Mouse (Mus musculus) hindlimb bud, embryonic 11.5 days (tissue): ENCODE measurements around the gene Sdk2.

Experiments used
- DNase-seq: peaks from one replicate; pipeline ENCODE4 v3.0.0-alpha.2; 2012; ENCODE audit warnings: low read depth, low spot score; ENCODE audit errors: extremely low spot score

Sdk2 gene

GRCm38 (mm10) chr11:114066951-114067762 lies at the start of gene Sdk2:
TSS of gene Sdk2 (minus strand) at chr11:114067046.
- no peak for DNase-seq

- DNase-seq = no peak
Measured at GRCm38 (mm10) chr11:114115077-114115476, 48.2 kb upstream of the Sdk2 start.

- no peak for DNase-seq
Measured at GRCm38 (mm10) chr11:114114674-114115073, 47.8 kb upstream of the Sdk2 start.

DNA sequence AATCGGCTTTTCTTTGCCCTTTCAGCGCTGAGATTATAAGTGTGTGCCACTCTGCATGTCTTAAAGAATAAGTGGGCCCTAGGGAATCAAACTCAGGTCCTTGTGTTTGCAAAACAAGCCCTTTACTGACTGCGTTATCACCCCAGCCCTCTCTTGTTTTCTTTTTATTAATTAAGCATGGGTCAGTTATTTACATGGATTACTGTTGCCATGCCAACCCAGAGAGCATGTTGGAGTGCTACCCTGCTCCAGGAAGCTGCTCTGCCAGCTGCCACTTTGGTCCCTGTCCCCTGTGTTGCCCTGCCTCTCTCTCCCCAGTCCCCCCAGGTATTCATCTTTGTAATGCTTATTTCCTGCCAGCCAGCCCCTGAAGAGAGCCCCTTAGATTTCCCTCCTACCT lies 44.0 kb upstream of the Sdk2 start:
- no peak for DNase-seq

GRCm38 (mm10) chr11:114093636-114094035 lies 26.8 kb upstream of the Sdk2 start:
- DNase-seq = no peak

GRCm38 (mm10) chr11:114093175-114093574 lies 26.3 kb upstream of the Sdk2 start:
- no peak for DNase-seq

DNA sequence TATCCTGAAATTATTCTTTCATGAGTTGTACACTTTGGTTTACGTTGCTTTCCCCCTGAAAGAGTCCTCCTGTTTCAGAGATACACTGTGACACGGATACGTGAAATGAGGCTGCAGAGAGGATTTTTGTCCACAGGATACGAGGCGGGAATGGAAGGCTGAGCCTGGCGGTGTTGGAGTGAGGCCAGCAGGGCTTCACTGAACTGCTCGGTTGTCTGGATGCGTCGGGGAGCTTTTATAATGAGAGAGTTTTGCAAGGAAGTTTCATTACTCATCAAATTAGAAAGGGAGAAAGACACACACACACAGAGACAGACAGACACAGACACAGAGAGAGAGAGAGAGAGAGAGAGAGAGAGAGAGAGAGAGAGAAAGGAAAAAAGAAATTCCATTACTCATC lies 13.8 kb upstream of the Sdk2 start:
- DNase-seq = no peak

- DNase-seq = no peak
Measured at GRCm38 (mm10) chr11:114072644-114073043, 5.8 kb upstream of the Sdk2 start.

- no peak for DNase-seq
Measured at GRCm38 (mm10) chr11:114071998-114072397, 5.2 kb upstream of the Sdk2 start.

- DNase-seq = no peak
Measured at GRCm38 (mm10) chr11:114070881-114071280, 4.0 kb upstream of the Sdk2 start.

- DNase-seq = no peak
Measured at GRCm38 (mm10) chr11:114070131-114070530, 3.3 kb upstream of the Sdk2 start.

GRCm38 (mm10) chr11:114068390-114068789 lies 1.5 kb upstream of the Sdk2 start:
- DNase-seq = no peak

- no peak for DNase-seq
Measured at GRCm38 (mm10) chr11:114066098-114066950, 522 bp downstream of the Sdk2 start.

DNA sequence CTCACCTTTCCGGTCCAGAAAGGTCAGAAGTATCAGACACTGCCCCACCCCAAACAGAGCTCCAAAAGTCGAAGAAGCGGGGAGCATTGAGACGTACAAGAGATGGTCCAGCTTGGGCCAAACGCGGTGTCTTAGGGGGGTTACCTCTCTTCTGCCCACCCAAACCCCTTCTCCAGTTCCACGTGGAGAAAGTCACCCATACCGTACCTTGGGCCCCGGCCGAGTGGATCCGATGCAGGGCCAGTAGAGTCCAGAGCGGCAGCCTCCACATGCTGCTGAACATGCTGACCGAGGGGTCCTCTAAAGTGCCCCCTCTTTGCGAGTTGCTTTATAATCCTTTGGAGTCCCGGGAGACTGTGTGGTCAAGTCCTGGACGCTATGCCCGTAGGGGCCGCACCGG lies 1.2 kb downstream of the Sdk2 start:
- no peak for DNase-seq

GRCm38 (mm10) chr11:114064871-114065388 lies 1.9 kb downstream of the Sdk2 start:
- DNase-seq = no peak

DNA sequence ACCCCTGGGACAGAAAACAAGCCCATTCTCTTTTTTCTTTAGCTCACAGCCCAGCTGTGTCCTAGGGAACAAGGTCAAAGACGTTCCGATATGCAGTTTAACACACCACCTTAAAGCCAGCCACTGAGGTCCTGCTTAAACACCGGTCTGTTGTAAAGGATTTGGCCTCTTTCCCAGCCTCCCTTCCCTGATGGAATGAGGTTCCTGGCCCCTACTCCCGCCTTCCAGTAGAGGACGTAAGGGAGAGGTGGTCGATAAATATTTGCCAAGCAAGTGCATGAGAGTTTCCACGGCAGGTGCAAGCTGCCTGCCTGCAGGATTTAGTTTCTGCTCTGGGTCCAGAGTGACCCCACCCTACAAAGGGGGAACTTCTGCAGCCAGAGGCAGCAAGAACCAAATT lies 4.9 kb downstream of the Sdk2 start:
- DNase-seq = no peak

GRCm38 (mm10) chr11:114061265-114061664 lies 5.6 kb downstream of the Sdk2 start:
- no peak for DNase-seq

- no peak for DNase-seq
Measured at GRCm38 (mm10) chr11:114056351-114056750, 10.5 kb downstream of the Sdk2 start.

GRCm38 (mm10) chr11:114054581-114055315 lies 12.1 kb downstream of the Sdk2 start:
- no peak for DNase-seq

DNA sequence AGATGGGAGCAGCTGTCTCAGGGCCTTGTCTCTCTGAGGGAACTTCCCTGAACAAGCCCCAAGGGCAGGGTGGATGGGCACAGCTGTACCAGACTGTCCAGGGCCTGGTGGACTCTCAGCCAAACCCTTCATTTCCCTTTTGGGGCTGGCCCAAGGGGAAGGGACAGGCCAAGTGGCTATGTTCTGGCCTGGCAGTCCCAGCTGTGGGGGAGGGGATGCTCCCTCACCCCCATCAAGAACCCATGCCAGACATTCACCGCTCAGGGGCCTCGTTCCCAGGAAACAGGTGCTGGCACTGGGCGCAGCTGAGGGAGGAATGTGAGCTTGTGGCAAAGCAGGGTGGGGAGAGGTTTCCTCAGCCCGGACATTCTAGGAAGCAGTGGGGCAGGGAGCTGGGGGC lies 15.5 kb downstream of the Sdk2 start:
- no peak for DNase-seq

- no peak for DNase-seq
Measured at GRCm38 (mm10) chr11:114050511-114050910, 16.3 kb downstream of the Sdk2 start.
